Mouse (Mus musculus): ENCODE data around the gene Fasn. TPM values are rescaled to one million over a fixed set of nuclear protein-coding genes. Genes with fewer than 3 reads are reported as not detected.
"Not testable (repeated sequence)": the region's sequence is repeated elsewhere in the genome, so short reads cannot be mapped to it uniquely, and the experiment has no call there.

Fasn gene
- polyA plus RNA-seq, 1 experiment from 2014 or later, result 97.4 TPM

GRCm38 (mm10) chr11:120773463-120774190 is 50.7 kb downstream of the Fasn start:
- Histone ChIP-seq H3K27me3 (replicated peaks; ENCODE audit: control insufficient read depth, insufficient read depth, low read length) (no peaks in the 10 kb centered on the region), H3K4me2 (ENCODE audit: low read length) (no peak overlapping the region), H3K4me3 (replicated peaks; ENCODE audit: low read length) (no peak overlapping the region), H3K4me1 (replicated peaks; ENCODE audit: control insufficient read depth, insufficient read depth, low read length) (no peaks in the 10 kb centered on the region), H3K9me3 (ENCODE audit: control insufficient read depth, low read length) (no peaks in the 10 kb centered on the region), H3K36me3 (ENCODE audit: control insufficient read depth, insufficient read depth) (no peaks in the 10 kb centered on the region), H3K27ac (ENCODE audit: low read length) (no peak overlapping the region), H3K9ac (replicated peaks; ENCODE audit: low read depth, low read length) (no peak overlapping the region)
- WGBS, result 86% methylated on average over 7 of the region's 7 CpGs
- ATAC-seq, result no peak

DNA sequence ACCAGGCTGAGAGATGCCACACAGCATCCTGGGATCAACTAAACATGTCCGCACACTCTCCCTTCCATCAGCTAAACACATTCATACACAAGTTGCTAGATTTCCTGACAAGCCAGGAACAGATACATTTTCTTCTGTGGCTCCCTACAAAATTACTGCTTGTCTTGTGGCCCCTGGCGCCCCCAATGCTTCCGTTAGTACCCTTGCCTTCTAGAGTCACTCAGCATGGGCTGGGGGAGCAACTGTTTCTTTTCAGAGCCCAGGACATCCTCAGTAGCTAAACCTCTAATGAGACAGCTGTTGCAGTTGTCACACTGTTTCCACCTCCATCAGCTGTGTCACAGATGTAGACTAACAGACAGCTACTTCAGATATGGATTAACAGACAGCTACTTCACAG is 51.6 kb downstream of the Fasn start:
- Histone ChIP-seq H3K9ac (replicated peaks; ENCODE audit: low read depth, low read length) (no peak overlapping the region), H3K4me2 (ENCODE audit: low read length) (no peak overlapping the region), H3K36me3 (ENCODE audit: control insufficient read depth, insufficient read depth) (no peaks in the 10 kb centered on the region), H3K4me3 (replicated peaks; ENCODE audit: low read length) (no peak overlapping the region), H3K27me3 (replicated peaks; ENCODE audit: control insufficient read depth, insufficient read depth, low read length) (no peaks in the 10 kb centered on the region), H3K4me1 (replicated peaks; ENCODE audit: control insufficient read depth, insufficient read depth, low read length) (no peaks in the 10 kb centered on the region), H3K9me3 (ENCODE audit: control insufficient read depth, low read length) (no peaks in the 10 kb centered on the region), H3K27ac (ENCODE audit: low read length) (no peak overlapping the region)
- ATAC-seq, result no peak
- WGBS, result 86% methylated on average over 3 of the region's 3 CpGs

DNA sequence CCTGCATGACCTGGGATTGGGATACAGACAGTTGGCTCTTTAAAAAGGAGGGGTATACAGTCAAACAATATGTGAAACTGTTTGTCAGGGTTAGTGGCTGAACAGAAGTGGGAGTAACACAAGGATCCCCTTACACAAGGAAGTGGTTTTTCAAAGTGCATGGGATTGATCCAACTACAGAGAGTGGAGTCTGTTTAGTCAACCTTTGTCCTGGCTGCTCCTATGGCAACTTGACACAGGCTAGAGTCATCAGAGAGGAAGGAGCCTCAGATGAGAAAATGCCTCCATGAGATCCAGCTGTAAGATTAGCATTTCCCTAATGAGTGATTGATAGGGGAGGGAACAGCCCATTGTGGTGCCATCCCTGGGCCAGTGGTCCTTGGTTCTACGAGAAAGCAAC is 56.1 kb downstream of the Fasn start:
- no peak for ATAC-seq
- H3K9ac ChIP-seq (replicated peaks; ENCODE audit: low read depth, low read length), result no peak overlapping the region
- WGBS, result 64% methylated on average over 1 of the region's 1 CpGs
- no peak overlapping the region for H3K4me2 ChIP-seq (ENCODE audit: low read length)
- no peaks in the 10 kb centered on the region for H3K9me3 ChIP-seq (ENCODE audit: control insufficient read depth, low read length)
- no peak overlapping the region for H3K4me3 ChIP-seq (replicated peaks; ENCODE audit: low read length)
- no peaks in the 10 kb centered on the region for H3K4me1 ChIP-seq (replicated peaks; ENCODE audit: control insufficient read depth, insufficient read depth, low read length)
- H3K36me3 ChIP-seq (ENCODE audit: control insufficient read depth, insufficient read depth), result no peaks in the 10 kb centered on the region
- no peaks in the 10 kb centered on the region for H3K27me3 ChIP-seq (replicated peaks; ENCODE audit: control insufficient read depth, insufficient read depth, low read length)
- H3K27ac ChIP-seq (ENCODE audit: low read length), result no peak overlapping the region

DNA sequence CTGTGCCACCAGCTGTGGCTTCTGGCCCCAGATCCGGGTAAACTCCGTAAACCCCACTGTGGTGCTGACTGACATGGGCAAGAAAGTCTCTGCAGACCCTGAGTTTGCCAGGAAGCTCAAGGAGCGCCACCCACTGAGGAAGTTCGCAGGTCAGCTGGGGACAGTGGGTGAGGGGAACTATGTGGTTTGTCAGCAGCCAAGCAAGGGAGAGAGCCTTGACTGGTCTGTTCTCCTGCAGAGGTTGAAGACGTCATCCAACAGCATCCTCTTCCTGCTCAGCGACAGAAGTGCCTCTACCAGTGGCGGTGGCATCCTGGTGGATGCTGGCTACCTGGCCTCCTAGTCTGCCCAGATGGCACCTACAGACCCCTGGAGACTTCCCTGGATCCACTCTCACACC is 57.3 kb downstream of the Fasn start:
- H3K9ac ChIP-seq (replicated peaks; ENCODE audit: low read depth, low read length); H3K4me3 ChIP-seq (replicated peaks; ENCODE audit: low read length); ATAC-seq; H3K27me3 ChIP-seq (replicated peaks; ENCODE audit: control insufficient read depth, insufficient read depth, low read length); H3K4me1 ChIP-seq (replicated peaks; ENCODE audit: control insufficient read depth, insufficient read depth, low read length); H3K4me2 ChIP-seq (ENCODE audit: low read length); H3K27ac ChIP-seq (ENCODE audit: low read length); H3K36me3 ChIP-seq (ENCODE audit: control insufficient read depth, insufficient read depth); H3K9me3 ChIP-seq (ENCODE audit: control insufficient read depth, low read length): not testable (repeated sequence)
- 79% methylated on average over 3 of the region's 7 CpGs for WGBS

- not testable (repeated sequence) for H3K9me3 ChIP-seq (ENCODE audit: control insufficient read depth, low read length); H3K27me3 ChIP-seq (replicated peaks; ENCODE audit: control insufficient read depth, insufficient read depth, low read length); H3K36me3 ChIP-seq (ENCODE audit: control insufficient read depth, insufficient read depth); H3K27ac ChIP-seq (ENCODE audit: low read length); H3K4me1 ChIP-seq (replicated peaks; ENCODE audit: control insufficient read depth, insufficient read depth, low read length); H3K4me3 ChIP-seq (replicated peaks; ENCODE audit: low read length); H3K4me2 ChIP-seq (ENCODE audit: low read length); H3K9ac ChIP-seq (replicated peaks; ENCODE audit: low read depth, low read length)
- 15% methylated on average over 6 of the region's 23 CpGs for WGBS
- 0 out of 2 replicates have a peak, but pooled peaks have one; percentile 36 for ATAC-seq
Measured at GRCm38 (mm10) chr11:120763121-120763999, 61.0 kb downstream of the Fasn start.

- 18% methylated on average over 12 of the region's 14 CpGs for WGBS
- ATAC-seq; H3K9ac ChIP-seq (replicated peaks; ENCODE audit: low read depth, low read length); H3K9me3 ChIP-seq (ENCODE audit: control insufficient read depth, low read length); H3K27me3 ChIP-seq (replicated peaks; ENCODE audit: control insufficient read depth, insufficient read depth, low read length); H3K36me3 ChIP-seq (ENCODE audit: control insufficient read depth, insufficient read depth); H3K4me3 ChIP-seq (replicated peaks; ENCODE audit: low read length); H3K4me1 ChIP-seq (replicated peaks; ENCODE audit: control insufficient read depth, insufficient read depth, low read length); H3K4me2 ChIP-seq (ENCODE audit: low read length); H3K27ac ChIP-seq (ENCODE audit: low read length): not testable (repeated sequence)
Measured at GRCm38 (mm10) chr11:120762672-120763041, 61.7 kb downstream of the Fasn start, which contains the start of gene Hmga1b. Hmga1b (plus strand) TSS chr11:120762794.

DNA sequence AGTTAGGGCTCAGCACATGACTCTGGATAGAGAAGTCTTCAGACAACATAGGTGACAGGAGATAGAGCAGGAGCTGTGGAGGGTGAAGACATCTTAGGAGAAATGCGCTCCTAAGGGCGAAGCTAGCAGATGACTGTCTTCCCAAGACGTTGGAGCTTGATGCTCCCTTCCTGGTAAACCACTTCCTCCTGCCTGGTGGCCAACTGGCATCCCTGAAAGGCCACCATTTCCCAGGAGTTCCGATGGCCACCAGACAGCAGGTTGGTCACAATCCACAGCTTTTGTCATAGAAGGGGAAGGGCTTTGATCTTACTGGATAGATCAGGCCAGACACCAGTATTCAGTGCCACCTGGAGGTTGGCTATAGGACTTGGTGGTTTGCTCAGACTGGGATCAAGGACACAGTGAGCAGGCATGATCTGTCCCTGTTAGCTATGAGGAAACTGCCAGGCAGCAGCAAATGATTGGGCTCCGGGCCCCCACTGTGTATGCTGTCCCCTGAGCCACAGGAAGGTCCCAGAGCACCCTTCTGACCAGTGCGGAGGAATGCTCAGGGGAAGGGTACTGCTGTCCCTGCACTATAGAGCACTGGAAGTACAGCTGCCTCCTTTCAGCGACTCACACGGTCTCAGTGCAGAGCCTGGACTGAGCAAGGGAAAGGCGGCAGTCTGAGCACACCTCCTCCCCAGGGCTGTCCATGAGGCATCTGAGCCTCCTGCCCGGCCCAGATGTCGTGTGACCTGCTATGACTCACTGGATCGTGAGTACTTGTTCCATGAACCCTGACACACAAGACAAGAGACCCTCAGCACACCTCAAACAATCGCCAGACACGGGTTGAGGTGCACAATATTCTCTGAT is 62.3 kb downstream of the Fasn start:
- Histone ChIP-seq H3K4me2 (ENCODE audit: low read length) (no peak overlapping the region), H3K27ac (ENCODE audit: low read length) (no peak overlapping the region), H3K4me3 (replicated peaks; ENCODE audit: low read length) (no peak overlapping the region), H3K9ac (replicated peaks; ENCODE audit: low read depth, low read length) (no peak overlapping the region), H3K36me3 (ENCODE audit: control insufficient read depth, insufficient read depth) (no peaks in the 10 kb centered on the region), H3K9me3 (ENCODE audit: control insufficient read depth, low read length) (peaks cover 9% of the 10 kb centered on the region), H3K4me1 (replicated peaks; ENCODE audit: control insufficient read depth, insufficient read depth, low read length) (no peaks in the 10 kb centered on the region), H3K27me3 (replicated peaks; ENCODE audit: control insufficient read depth, insufficient read depth, low read length) (peaks cover 9% of the 10 kb centered on the region; the same call in 1 of the 2 replicates)
- no peak for ATAC-seq
- 63% methylated on average over 14 of the region's 14 CpGs for WGBS

DNA sequence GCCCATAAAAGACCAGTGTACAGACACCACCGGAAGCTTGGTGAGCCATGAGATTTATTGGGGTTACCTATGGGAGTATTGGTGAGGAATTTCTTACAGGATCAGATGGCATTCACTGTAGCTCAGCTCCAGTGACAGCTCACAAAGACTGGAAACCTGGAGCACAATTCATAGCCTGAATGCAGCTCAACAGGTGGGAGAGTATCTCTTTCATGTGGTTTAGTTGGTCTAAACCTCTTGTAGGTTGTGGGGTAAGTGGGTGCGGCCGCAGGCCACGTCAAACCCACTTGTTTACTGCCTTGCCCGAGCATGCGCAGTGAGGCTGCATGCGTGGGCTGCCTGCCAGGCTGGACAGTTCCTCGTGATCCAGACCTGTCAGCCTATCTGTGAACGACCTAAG is 64.1 kb downstream of the Fasn start:
- Histone ChIP-seq H3K9me3 (ENCODE audit: control insufficient read depth, low read length) (peaks cover 9% of the 10 kb centered on the region), H3K9ac (replicated peaks; ENCODE audit: low read depth, low read length) (no peak overlapping the region), H3K36me3 (ENCODE audit: control insufficient read depth, insufficient read depth) (no peaks in the 10 kb centered on the region), H3K4me1 (replicated peaks; ENCODE audit: control insufficient read depth, insufficient read depth, low read length) (no peaks in the 10 kb centered on the region), H3K4me2 (ENCODE audit: low read length) (no peak overlapping the region), H3K27ac (ENCODE audit: low read length) (no peak overlapping the region), H3K4me3 (replicated peaks; ENCODE audit: low read length) (no peak overlapping the region), H3K27me3 (replicated peaks; ENCODE audit: control insufficient read depth, insufficient read depth, low read length) (peaks cover 9% of the 10 kb centered on the region; the same call in 1 of the 2 replicates)
- 88% methylated on average over 9 of the region's 9 CpGs for WGBS
- no peak for ATAC-seq
